Mouse (Mus musculus) erythroid progenitor cell, adult 5-6 weeks (primary cell): ENCODE measurements around the gene Cd6. TPM values are rescaled to one million over a fixed set of nuclear protein-coding genes. Genes with fewer than 3 reads are reported as not detected.

Experiments used
- ATAC-seq: replicated peaks from 2 replicates; pipeline ENCODE4 v1.8.0; 2016; ENCODE audit warnings: moderate number of reproducible peaks, mild to moderate bottlenecking, moderate TSS enrichment, inconsistent platforms; ENCODE audit not compliant: poor library complexity, low FRiP score, severe bottlenecking
- total RNA-seq, 2 experiments: library from RNA; stranded (forward) in 1 of 2; stranded (reverse) in 1 of 2; fragments of 150-400 nt in 1 of 2; fragments of 186-747, 209-891 nt in 1 of 2; gene quantifications; 2 replicates each; pipeline versions ENCODE4 v1.2.3 to v1.2.4; 2015 to 2017; ENCODE audit warnings: low replicate concordance in 2 of 2

Cd6 gene
- total RNA-seq, 2 experiments from 2014 or later = 2.3 to 2.9 TPM

GRCm38 (mm10) chr19:10841721-10842626 is 12.1 kb upstream of the Cd6 start:
- no peak for ATAC-seq

- no peak for ATAC-seq
Measured at GRCm38 (mm10) chr19:10839010-10839892, 9.4 kb upstream of the Cd6 start, which contains the start of gene Slc15a3. TSS of gene Slc15a3 (plus strand) at chr19:10839727.

GRCm38 (mm10) chr19:10835671-10836070 is 5.8 kb upstream of the Cd6 start:
- no peak for ATAC-seq

- no peak for ATAC-seq
Measured at GRCm38 (mm10) chr19:10833611-10834010, 3.8 kb upstream of the Cd6 start.

- ATAC-seq = no peak
Measured at GRCm38 (mm10) chr19:10832030-10832429, 2.2 kb upstream of the Cd6 start.

GRCm38 (mm10) chr19:10831424-10831823 is 1.6 kb upstream of the Cd6 start:
- ATAC-seq = no peak; the same call in 1 of the 2 replicates

GRCm38 (mm10) chr19:10828321-10828720 is 1.5 kb downstream of the Cd6 start:
- ATAC-seq = no peak

- no peak for ATAC-seq
Measured at GRCm38 (mm10) chr19:10824061-10824460, 5.8 kb downstream of the Cd6 start.

GRCm38 (mm10) chr19:10822534-10822933 is 7.3 kb downstream of the Cd6 start:
- ATAC-seq = no peak

- ATAC-seq = no peak
Measured at GRCm38 (mm10) chr19:10821319-10821718, 8.5 kb downstream of the Cd6 start.

- no peak for ATAC-seq
Measured at GRCm38 (mm10) chr19:10818217-10818946, 11.5 kb downstream of the Cd6 start.

- no peak for ATAC-seq
Measured at GRCm38 (mm10) chr19:10816462-10816861, 13.4 kb downstream of the Cd6 start.

- ATAC-seq = no peak
Measured at GRCm38 (mm10) chr19:10815871-10816270, 14.0 kb downstream of the Cd6 start.

- no peak for ATAC-seq
Measured at GRCm38 (mm10) chr19:10813905-10814304, 16.0 kb downstream of the Cd6 start.

- ATAC-seq = no peak
Measured at GRCm38 (mm10) chr19:10813039-10813438, 16.8 kb downstream of the Cd6 start.

GRCm38 (mm10) chr19:10811471-10811870 is 18.4 kb downstream of the Cd6 start:
- ATAC-seq = no peak

GRCm38 (mm10) chr19:10810176-10810492 is 19.7 kb downstream of the Cd6 start:
- ATAC-seq = no peak

GRCm38 (mm10) chr19:10809428-10810175 is 20.3 kb downstream of the Cd6 start:
- no peak for ATAC-seq

GRCm38 (mm10) chr19:10808524-10809233 is 21.2 kb downstream of the Cd6 start:
- ATAC-seq = no peak
